21 mouse cellular contexts compared by ENCODE assay signal in the genomic region with DNA sequence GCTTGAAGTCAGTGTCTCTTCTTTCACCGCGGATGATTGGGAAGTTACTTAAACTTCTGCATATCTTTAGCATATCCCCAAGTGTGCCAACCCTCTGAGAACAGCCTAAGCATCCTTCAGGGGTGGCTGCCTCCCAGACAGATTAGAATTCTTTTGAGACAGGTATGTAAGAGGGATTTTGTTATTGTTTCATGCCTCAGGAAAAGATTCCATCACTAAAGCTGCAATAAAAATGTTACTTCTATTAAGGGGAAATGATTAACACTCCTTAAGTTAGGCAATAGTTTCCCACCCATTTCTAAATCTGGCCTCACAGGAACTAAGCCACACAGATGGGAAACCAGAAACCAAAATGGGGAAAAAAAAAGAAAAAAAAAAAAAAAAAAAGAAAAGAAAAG.
DNase-seq lines count a peak whose midpoint lies in the region; ATAC-seq and TF ChIP-seq lines count a peak whose summit lies in the region.
"Had no signal": no experiment of that assay in that cellular context is flagged by ENCODE, and none has a peak within 500 bp of the region (broad histone marks: within the 10 kb centered on the region; RNA-seq: fewer than 3 reads in every experiment).

No protein-coding gene starts in this region.

- intact Hi-C loops in left cerebral cortex, postnatal 25 days (cut with DNase I), result no loop called here

- WGBS in kidney, embryonic 14.5 days, result 3% methylated on average over 2 of the region's 2 CpGs

- POLR2A ChIA-PET in Patski (lab: Charles Lee), result interaction anchor here (0.7 kb wide), 1 partner anchor 13 kb away, joined by 3 read pairs; no protein-coding TSS in a partner anchor

- no peak overlapping the region for H3K4me2 ChIP-seq in kidney, embryonic 14.5 days (replicated peaks; ENCODE audit: low read depth, low read length)
- H3K4me2 ChIP-seq: embryonic facial prominence, embryonic 13.5 days; forebrain, embryonic 15.5 days; heart, embryonic 11.5 days; heart, embryonic 15.5 days; hindbrain, embryonic 13.5 days had no signal

- in situ Hi-C loops in Patski (cut with MboI; ENCODE audit: low pct_unique_long_range_greater_than_20kb), result no loop called here

- no peak for TF ChIP-seq CTCF in Patski (IDR thresholded peaks at IDR 0.05)

- no peaks in the 10 kb centered on the region for H3K27me3 ChIP-seq in kidney, embryonic 14.5 days (ENCODE audit: control insufficient read depth, insufficient read depth, low read length)
- H3K27me3 ChIP-seq in Patski, result no peaks in the 10 kb centered on the region
- H3K27me3 ChIP-seq: embryonic facial prominence, embryonic 13.5 days; forebrain, embryonic 15.5 days; heart, embryonic 15.5 days; hindbrain, embryonic 13.5 days had no signal

- no peaks in the 10 kb centered on the region for H3K9me3 ChIP-seq in kidney, embryonic 14.5 days (ENCODE audit: control insufficient read depth, low read length)
- H3K9me3 ChIP-seq: embryonic facial prominence, embryonic 13.5 days; forebrain, embryonic 15.5 days; heart, embryonic 15.5 days; hindbrain, embryonic 13.5 days had no signal

- peak; percentile 71; the same call in 1 of the 2 replicates for ATAC-seq in kidney, embryonic 14.5 days (ENCODE audit: low FRiP score, low TSS enrichment)
- ATAC-seq in Patski, result peak; percentile 79
- ATAC-seq in megakaryocyte, adult 5-6 weeks (ENCODE audit: poor library complexity, severe bottlenecking), result peak; percentile 56
- ATAC-seq: forebrain, embryonic 15.5 days; hindbrain, postnatal 0 days had no signal

- H3K4me1 ChIP-seq in kidney, embryonic 14.5 days (ENCODE audit: control insufficient read depth, insufficient read depth, low read length), result peaks cover 6% of the 10 kb centered on the region; the same call in 1 of the 2 replicates
- H3K4me1 ChIP-seq: forebrain, embryonic 15.5 days; heart, embryonic 15.5 days; hindbrain, embryonic 13.5 days had no signal

- peak overlapping the region; percentile 9; the same call in 1 of the 2 replicates for H3K27ac ChIP-seq in kidney, embryonic 14.5 days (ENCODE audit: low read depth, low read length)
- H3K27ac ChIP-seq: embryonic facial prominence, embryonic 13.5 days; forebrain, embryonic 15.5 days; heart, adult 2 months; heart, embryonic 15.5 days; hindbrain, embryonic 13.5 days; hindbrain, postnatal 0 days had no signal

- no peak overlapping the region for H3K9ac ChIP-seq in kidney, embryonic 14.5 days (ENCODE audit: low read depth, low read length)
- H3K9ac ChIP-seq: embryonic facial prominence, embryonic 13.5 days; forebrain, embryonic 15.5 days; heart, embryonic 15.5 days; hindbrain, embryonic 13.5 days had no signal

- H3K36me3 ChIP-seq in kidney, embryonic 14.5 days (ENCODE audit: control insufficient read depth, insufficient read depth, low read length), result no peaks in the 10 kb centered on the region
- H3K36me3 ChIP-seq: embryonic facial prominence, embryonic 13.5 days; forebrain, embryonic 15.5 days; heart, embryonic 15.5 days; hindbrain, embryonic 13.5 days had no signal

- H3K4me3 ChIP-seq in kidney, embryonic 14.5 days (ENCODE audit: low read length), result no peak overlapping the region
- H3K4me3 ChIP-seq: embryonic facial prominence, embryonic 13.5 days; forebrain, embryonic 15.5 days; heart, adult 2 months; heart, embryonic 15.5 days; hindbrain, embryonic 13.5 days had no signal

- DNase-seq in kidney, postnatal 25 days, result no peak
- DNase-seq in 416B (ENCODE audit: low read depth), result peak; percentile 40
- peak; percentile 69 for DNase-seq in Patski (ENCODE audit: low read depth, low spot score)
- no peak for DNase-seq in left cerebral cortex, postnatal 25 days (ENCODE audit: low spot score in 2 of 2)
- no peak for DNase-seq in yolk sac, embryonic 10.5 days (ENCODE audit: low spot score)
- DNase-seq: adrenal gland, postnatal 10 days; cerebellum, adult 11 months; cerebellum, adult 8-10 months; cerebellum, postnatal 14 days; embryo, embryonic 11 days; gastrocnemius, postnatal 36 days; heart, adult 2 months; heart, postnatal 14 days had no signal

- CTCF ChIA-PET in Patski (lab: Charles Lee), result interaction anchor here (1.6 kb wide), 1 partner anchor 392 kb away, joined by 3 read pairs; no protein-coding TSS in a partner anchor

Comparison
In these comparisons a context has a peak if more than half of its experiments do, and no peak if none do; other contexts are left out.
1. DNase-seq: peak in 416B (single experiment) and Patski (single experiment); none in kidney, postnatal 25 days (0 of 2), left cerebral cortex, postnatal 25 days (0 of 2) and yolk sac, embryonic 10.5 days (single experiment).
2. Peak in every context shown above with its lines, with median percentiles within 50 percentile points of each other: ATAC-seq.